Mouse (Mus musculus) heart, adult 9 months (tissue): ENCODE data around the gene Zhx3.

ENCODE experiments used
- DNase-seq, 2 experiments: peaks; one replicate each; pipeline ENCODE4 v3.0.0; 2022; ENCODE audit warnings: low spot score in 2 of 2

Gene Zhx3

GRCm38 (mm10) chr2:160729851-160730796 is 142.7 kb downstream of the Zhx3 start:
- no peak for DNase-seq

GRCm38 (mm10) chr2:160729436-160729835 is 143.4 kb downstream of the Zhx3 start:
- no peak for DNase-seq

GRCm38 (mm10) chr2:160728972-160729371 is 143.8 kb downstream of the Zhx3 start:
- DNase-seq: no peak

- no peak for DNase-seq
Measured at GRCm38 (mm10) chr2:160725877-160726864, 146.6 kb downstream of the Zhx3 start.

GRCm38 (mm10) chr2:160724536-160724935 is 148.3 kb downstream of the Zhx3 start:
- no peak for DNase-seq

GRCm38 (mm10) chr2:160723613-160724375 is 149.0 kb downstream of the Zhx3 start:
- no peak for DNase-seq

GRCm38 (mm10) chr2:160722714-160723113 is 150.1 kb downstream of the Zhx3 start:
- no peak for DNase-seq

- no peak for DNase-seq
Measured at GRCm38 (mm10) chr2:160718811-160719210, 154.0 kb downstream of the Zhx3 start.

- peak in 1 of 2 experiments; percentile 27 for DNase-seq
Measured at GRCm38 (mm10) chr2:160717269-160717668, 155.5 kb downstream of the Zhx3 start.

GRCm38 (mm10) chr2:160715463-160716030 is 157.3 kb downstream of the Zhx3 start:
- DNase-seq: no peak

- no peak for DNase-seq
Measured at GRCm38 (mm10) chr2:160707673-160708072, 165.1 kb downstream of the Zhx3 start.

GRCm38 (mm10) chr2:160702824-160703223 is 170.0 kb downstream of the Zhx3 start:
- DNase-seq: no peak

GRCm38 (mm10) chr2:160701603-160702002 is 171.2 kb downstream of the Zhx3 start:
- no peak for DNase-seq

GRCm38 (mm10) chr2:160700271-160700670 is 172.5 kb downstream of the Zhx3 start:
- peak; percentile 79 to 82 for DNase-seq
